Mouse (Mus musculus) frontal cortex, postnatal 10 days (tissue): ENCODE results near the gene Shkbp1.

Experiments
- DNase-seq, 2 experiments: peaks; one replicate each; pipeline ENCODE4 v3.0.0; 2022; ENCODE audit warnings: low spot score in 2 of 2, mixed read lengths in 1 of 2

Gene Shkbp1

GRCm38 (mm10) chr7:27333316-27333941 lies 22.4 kb downstream of the Shkbp1 start:
- no peak for DNase-seq

- peak; percentile 79 for DNase-seq
Observed at GRCm38 (mm10) chr7:27332353-27333199, 23.2 kb downstream of the Shkbp1 start.

- DNase-seq: no peak
Observed at GRCm38 (mm10) chr7:27331854-27332253, 24.0 kb downstream of the Shkbp1 start.

GRCm38 (mm10) chr7:27331541-27331851 lies 24.3 kb downstream of the Shkbp1 start:
- no peak for DNase-seq

GRCm38 (mm10) chr7:27330709-27331540 lies 24.9 kb downstream of the Shkbp1 start:
- DNase-seq: peak; percentile 57 to 71

GRCm38 (mm10) chr7:27329981-27330380 lies 25.8 kb downstream of the Shkbp1 start:
- no peak for DNase-seq

- peak in 1 of 2 experiments; percentile 78 for DNase-seq
Observed at GRCm38 (mm10) chr7:27329326-27329947, 26.4 kb downstream of the Shkbp1 start.

GRCm38 (mm10) chr7:27328648-27329047 lies 27.2 kb downstream of the Shkbp1 start:
- DNase-seq: no peak

GRCm38 (mm10) chr7:27328161-27328560 lies 27.7 kb downstream of the Shkbp1 start:
- no peak for DNase-seq

- DNase-seq: no peak
Observed at GRCm38 (mm10) chr7:27327500-27327899, 28.3 kb downstream of the Shkbp1 start.

- no peak for DNase-seq
Observed at GRCm38 (mm10) chr7:27326101-27326880, 29.5 kb downstream of the Shkbp1 start.

- DNase-seq: no peak
Observed at GRCm38 (mm10) chr7:27325697-27326096, 30.1 kb downstream of the Shkbp1 start.

GRCm38 (mm10) chr7:27324928-27325327 lies 30.9 kb downstream of the Shkbp1 start:
- no peak for DNase-seq

GRCm38 (mm10) chr7:27324161-27324560 lies 31.7 kb downstream of the Shkbp1 start:
- DNase-seq: no peak

GRCm38 (mm10) chr7:27323001-27323400 lies 32.8 kb downstream of the Shkbp1 start:
- no peak for DNase-seq

GRCm38 (mm10) chr7:27322291-27322690 lies 33.5 kb downstream of the Shkbp1 start:
- DNase-seq: no peak

GRCm38 (mm10) chr7:27319411-27319810 lies 36.4 kb downstream of the Shkbp1 start:
- no peak for DNase-seq

GRCm38 (mm10) chr7:27315958-27316357 lies 39.9 kb downstream of the Shkbp1 start:
- no peak for DNase-seq

- DNase-seq: no peak
Observed at GRCm38 (mm10) chr7:27314393-27314792, 41.4 kb downstream of the Shkbp1 start.

GRCm38 (mm10) chr7:27311651-27312284 lies 44.1 kb downstream of the Shkbp1 start:
- no peak for DNase-seq
